Mouse (Mus musculus): Measurements from ENCODE around the gene Cplx1. TPM values are rescaled to one million over a fixed set of nuclear protein-coding genes. Genes with fewer than 3 reads are reported as not detected.
A peak's percentile ranks its signal among the peaks of the same experiment; 100 is the strongest.

The Cplx1 gene
- total and polyA plus RNA-seq, 2 experiments from 2014 or later: 118 to 267 TPM

- peaks cover 25% of the 10 kb centered on the region for H3K36me3 ChIP-seq (ENCODE audit: insufficient read depth, low read length)
- H3K9ac ChIP-seq (replicated peaks; ENCODE audit: low read length): no peak overlapping the region
- H3K4me1 ChIP-seq (ENCODE audit: insufficient read depth, low read length): no peaks in the 10 kb centered on the region
- DNase-seq (ENCODE audit: low spot score) (peak; percentile 27), ATAC-seq (0 out of 2 replicates have a peak, but pooled peaks have one; percentile 64)
- H3K9me3 ChIP-seq (ENCODE audit: low read length): no peaks in the 10 kb centered on the region
- 94% methylated on average over 2 of the region's 2 CpGs for WGBS
- no peak overlapping the region for H3K4me3 ChIP-seq (ENCODE audit: low read length)
- peak; percentile 80 for TF ChIP-seq CTCF (IDR thresholded peaks at IDR 0.05; ENCODE audit: low read depth)
- H3K27me3 ChIP-seq (ENCODE audit: insufficient read depth, low read length): no peaks in the 10 kb centered on the region
- H3K4me2 ChIP-seq (ENCODE audit: low read depth, low read length): no peak overlapping the region
- H3K27ac ChIP-seq: no peak overlapping the region
Observed at GRCm38 (mm10) chr5:108485239-108485638, 64.6 kb downstream of the Cplx1 start.

- H3K36me3 ChIP-seq (ENCODE audit: insufficient read depth, low read length): peaks cover 15% of the 10 kb centered on the region
- DNase-seq (ENCODE audit: low spot score) (no peak), ATAC-seq (no peak)
- no peaks in the 10 kb centered on the region for H3K9me3 ChIP-seq (ENCODE audit: low read length)
- H3K4me2 ChIP-seq (ENCODE audit: low read depth, low read length): no peak overlapping the region
- no peaks in the 10 kb centered on the region for H3K27me3 ChIP-seq (ENCODE audit: insufficient read depth, low read length)
- no peaks in the 10 kb centered on the region for H3K4me1 ChIP-seq (ENCODE audit: insufficient read depth, low read length)
- no peak overlapping the region for H3K27ac ChIP-seq
- no peak overlapping the region for H3K4me3 ChIP-seq (ENCODE audit: low read length)
- TF ChIP-seq CTCF (IDR thresholded peaks at IDR 0.05; ENCODE audit: low read depth): no peak
- 94% methylated on average over 6 of the region's 6 CpGs for WGBS
- H3K9ac ChIP-seq (replicated peaks; ENCODE audit: low read length): no peak overlapping the region
Observed at GRCm38 (mm10) chr5:108483006-108483405, 66.8 kb downstream of the Cplx1 start.

GRCm38 (mm10) chr5:108475977-108476376 is 73.8 kb downstream of the Cplx1 start:
- no peaks in the 10 kb centered on the region for H3K4me1 ChIP-seq (ENCODE audit: insufficient read depth, low read length)
- no peak overlapping the region for H3K4me3 ChIP-seq (ENCODE audit: low read length)
- H3K9ac ChIP-seq (replicated peaks; ENCODE audit: low read length): no peak overlapping the region
- no peak for TF ChIP-seq CTCF (IDR thresholded peaks at IDR 0.05; ENCODE audit: low read depth)
- H3K36me3 ChIP-seq (ENCODE audit: insufficient read depth, low read length): peaks cover 70% of the 10 kb centered on the region
- no peaks in the 10 kb centered on the region for H3K9me3 ChIP-seq (ENCODE audit: low read length)
- WGBS: 83% methylated on average over 3 of the region's 3 CpGs
- H3K4me2 ChIP-seq (ENCODE audit: low read depth, low read length): no peak overlapping the region
- H3K27ac ChIP-seq: no peak overlapping the region
- ATAC-seq: no peak
- H3K27me3 ChIP-seq (ENCODE audit: insufficient read depth, low read length): no peaks in the 10 kb centered on the region
- no peak for DNase-seq (ENCODE audit: low spot score)

GRCm38 (mm10) chr5:108473737-108474136 is 76.1 kb downstream of the Cplx1 start:
- Histone ChIP-seq H3K9ac (replicated peaks; ENCODE audit: low read length) (no peak overlapping the region), H3K27ac (no peak overlapping the region), H3K27me3 (ENCODE audit: insufficient read depth, low read length) (no peaks in the 10 kb centered on the region), H3K4me1 (ENCODE audit: insufficient read depth, low read length) (no peaks in the 10 kb centered on the region), H3K36me3 (ENCODE audit: insufficient read depth, low read length) (peaks cover 66% of the 10 kb centered on the region), H3K9me3 (ENCODE audit: low read length) (no peaks in the 10 kb centered on the region), H3K4me2 (ENCODE audit: low read depth, low read length) (no peak overlapping the region), H3K4me3 (ENCODE audit: low read length) (no peak overlapping the region)
- no peak for ATAC-seq
- no peak for TF ChIP-seq CTCF (IDR thresholded peaks at IDR 0.05; ENCODE audit: low read depth)
- DNase-seq (ENCODE audit: low spot score): no peak
- 90% methylated on average over 4 of the region's 4 CpGs for WGBS

- Histone ChIP-seq H3K4me3 (ENCODE audit: low read length) (no peak overlapping the region), H3K36me3 (ENCODE audit: insufficient read depth, low read length) (peaks cover 30% of the 10 kb centered on the region), H3K4me1 (ENCODE audit: insufficient read depth, low read length) (no peaks in the 10 kb centered on the region), H3K9me3 (ENCODE audit: low read length) (no peaks in the 10 kb centered on the region), H3K27ac (no peak overlapping the region), H3K9ac (replicated peaks; ENCODE audit: low read length) (no peak overlapping the region), H3K4me2 (ENCODE audit: low read depth, low read length) (no peak overlapping the region), H3K27me3 (ENCODE audit: insufficient read depth, low read length) (no peaks in the 10 kb centered on the region)
- no peak for ATAC-seq
- no peak for TF ChIP-seq CTCF (IDR thresholded peaks at IDR 0.05; ENCODE audit: low read depth)
- DNase-seq (ENCODE audit: low spot score): no peak
- WGBS: 64% methylated on average over 7 of the region's 7 CpGs
Observed at GRCm38 (mm10) chr5:108469617-108470016, 80.2 kb downstream of the Cplx1 start.

Other genes with a start within 250 kb of the Cplx1 start
- gene Pigg, start 237.4 kb downstream of the Cplx1 start, total RNA-seq (2014; rRNA removed): 4.9 and 7.2 TPM in 2 replicates
- gene Pigg, start 237.4 kb downstream of the Cplx1 start, polyA plus RNA-seq (2015; fragmentation: Nextera tagmentation; extraction: Ambion mirVana): 2.2 and 2.5 TPM in 2 replicates
- gene Gm42517, start 182.1 kb downstream of the Cplx1 start, total RNA-seq (2014; rRNA removed): 93.4 and 97.0 TPM in 2 replicates
- 3.8 and 4.5 TPM in 2 replicates for gene Gm42517, start 182.1 kb downstream of the Cplx1 start, polyA plus RNA-seq (2015; fragmentation: Nextera tagmentation; extraction: Ambion mirVana)
- not detected in 2 replicates for gene Pde6b, start 161.6 kb downstream of the Cplx1 start, total RNA-seq (2014; rRNA removed)
- gene Pde6b, start 161.6 kb downstream of the Cplx1 start, polyA plus RNA-seq (2015; fragmentation: Nextera tagmentation; extraction: Ambion mirVana): 0.14 and 0.26 TPM in 2 replicates
- gene Atp5k, start 115.6 kb downstream of the Cplx1 start, total RNA-seq (2014; rRNA removed): 31.5 and 90.8 TPM in 2 replicates
- gene Atp5k, start 115.6 kb downstream of the Cplx1 start, polyA plus RNA-seq (2015; fragmentation: Nextera tagmentation; extraction: Ambion mirVana): 621 and 639 TPM in 2 replicates
- gene Mfsd7a, start 101.1 kb downstream of the Cplx1 start, total RNA-seq (2014; rRNA removed): 0.11 and 0.52 TPM in 2 replicates
- 0.15 TPM in 2 replicates for gene Mfsd7a, start 101.1 kb downstream of the Cplx1 start, polyA plus RNA-seq (2015; fragmentation: Nextera tagmentation; extraction: Ambion mirVana)
- 32.0 and 36.4 TPM in 2 replicates for gene Pcgf3, start 88.8 kb downstream of the Cplx1 start, total RNA-seq (2014; rRNA removed)
- gene Pcgf3, start 88.8 kb downstream of the Cplx1 start, polyA plus RNA-seq (2015; fragmentation: Nextera tagmentation; extraction: Ambion mirVana): 12.1 and 12.9 TPM in 2 replicates
- gene Gak, start 79.7 kb upstream of the Cplx1 start, total RNA-seq (2014; rRNA removed): 75.5 and 87.8 TPM in 2 replicates
- 40.2 and 43.5 TPM in 2 replicates for gene Gak, start 79.7 kb upstream of the Cplx1 start, polyA plus RNA-seq (2015; fragmentation: Nextera tagmentation; extraction: Ambion mirVana)
- 43.6 and 50.0 TPM in 2 replicates for gene Tmem175, start 79.7 kb upstream of the Cplx1 start, total RNA-seq (2014; rRNA removed)
- 38.7 and 40.6 TPM in 2 replicates for gene Tmem175, start 79.7 kb upstream of the Cplx1 start, polyA plus RNA-seq (2015; fragmentation: Nextera tagmentation; extraction: Ambion mirVana)
- gene Idua, start 110.3 kb upstream of the Cplx1 start, total RNA-seq (2014; rRNA removed): 4.9 and 11.4 TPM in 2 replicates
- gene Idua, start 110.3 kb upstream of the Cplx1 start, polyA plus RNA-seq (2015; fragmentation: Nextera tagmentation; extraction: Ambion mirVana): 8.0 and 8.2 TPM in 2 replicates
- gene Dgkq, start 119.6 kb upstream of the Cplx1 start, total RNA-seq (2014; rRNA removed): 48.2 and 64.4 TPM in 2 replicates
- gene Dgkq, start 119.6 kb upstream of the Cplx1 start, polyA plus RNA-seq (2015; fragmentation: Nextera tagmentation; extraction: Ambion mirVana): 19.3 and 20.0 TPM in 2 replicates
- 6.3 and 12.6 TPM in 2 replicates for gene Slc26a1, start 125.5 kb upstream of the Cplx1 start, total RNA-seq (2014; rRNA removed)
- 3.5 and 3.6 TPM in 2 replicates for gene Slc26a1, start 125.5 kb upstream of the Cplx1 start, polyA plus RNA-seq (2015; fragmentation: Nextera tagmentation; extraction: Ambion mirVana)
- gene Fgfrl1, start 142.4 kb upstream of the Cplx1 start, total RNA-seq (2014; rRNA removed): 38.5 and 42.7 TPM in 2 replicates
- 11.3 and 12.1 TPM in 2 replicates for gene Fgfrl1, start 142.4 kb upstream of the Cplx1 start, polyA plus RNA-seq (2015; fragmentation: Nextera tagmentation; extraction: Ambion mirVana)
- not detected in 2 replicates for gene Rnf212, start 225.0 kb upstream of the Cplx1 start, total RNA-seq (2014; rRNA removed)
- not detected in 2 replicates for gene Rnf212, start 225.0 kb upstream of the Cplx1 start, polyA plus RNA-seq (2015; fragmentation: Nextera tagmentation; extraction: Ambion mirVana)
- gene Tmed11, start 245.3 kb upstream of the Cplx1 start, total RNA-seq (2014; rRNA removed): not detected in 2 replicates
- not detected in 2 replicates for gene Tmed11, start 245.3 kb upstream of the Cplx1 start, polyA plus RNA-seq (2015; fragmentation: Nextera tagmentation; extraction: Ambion mirVana)